Mouse (Mus musculus) thymus, postnatal 14 days (tissue): ENCODE data around the gene Aff2.

ENCODE experiments used
- DNase-seq: peaks from one replicate; pipeline ENCODE4 v3.0.0; 2021

The Aff2 gene

DNA sequence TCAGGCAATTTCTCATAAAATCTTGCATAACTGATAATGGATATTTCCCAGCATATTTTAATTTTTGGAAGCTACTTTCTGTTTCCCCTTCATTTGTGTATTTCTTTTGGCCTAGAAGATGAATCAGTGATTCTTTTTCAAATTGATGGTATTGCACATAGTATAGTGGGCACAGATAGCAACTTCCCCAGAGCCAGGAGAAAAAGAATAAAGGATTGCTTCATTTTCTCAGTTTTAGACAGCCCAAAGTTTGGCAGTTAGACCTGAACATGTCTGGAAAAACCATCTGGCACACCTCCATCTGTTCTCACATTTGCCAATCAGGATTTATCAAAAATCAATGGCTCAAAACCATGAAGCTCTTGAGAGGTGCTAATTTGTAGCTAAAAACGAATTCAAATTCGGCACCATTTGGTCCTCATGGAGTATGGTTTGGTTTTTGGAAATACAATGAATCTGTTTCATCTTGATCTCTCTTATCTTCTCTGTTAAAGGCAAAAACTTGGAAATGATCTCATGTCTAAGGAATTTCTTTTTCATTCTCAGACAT, 441.9 kb downstream of the Aff2 start:
- no peak for DNase-seq

DNA sequence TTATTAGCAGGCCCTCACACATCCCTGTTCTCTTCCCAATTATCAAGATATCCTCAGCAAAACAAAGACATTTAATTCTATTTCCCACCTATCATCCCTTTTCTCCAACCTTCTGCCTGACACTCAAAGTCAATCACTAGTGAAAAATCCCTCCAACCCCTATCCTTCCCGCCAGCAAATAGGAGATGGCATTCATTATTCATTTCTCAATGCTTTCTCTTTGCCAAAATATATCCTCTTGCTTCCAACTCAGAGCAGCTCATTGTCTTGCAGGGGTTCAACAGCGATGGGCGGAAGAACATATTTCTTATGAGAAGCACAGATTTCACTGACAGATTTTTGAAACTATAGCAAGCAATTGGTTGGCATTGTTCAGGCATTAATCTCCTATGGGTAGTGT, 442.4 kb downstream of the Aff2 start:
- DNase-seq = no peak

GRCm38 (mm10) chrX:69811798-69812197, 451.7 kb downstream of the Aff2 start:
- DNase-seq = no peak

DNA sequence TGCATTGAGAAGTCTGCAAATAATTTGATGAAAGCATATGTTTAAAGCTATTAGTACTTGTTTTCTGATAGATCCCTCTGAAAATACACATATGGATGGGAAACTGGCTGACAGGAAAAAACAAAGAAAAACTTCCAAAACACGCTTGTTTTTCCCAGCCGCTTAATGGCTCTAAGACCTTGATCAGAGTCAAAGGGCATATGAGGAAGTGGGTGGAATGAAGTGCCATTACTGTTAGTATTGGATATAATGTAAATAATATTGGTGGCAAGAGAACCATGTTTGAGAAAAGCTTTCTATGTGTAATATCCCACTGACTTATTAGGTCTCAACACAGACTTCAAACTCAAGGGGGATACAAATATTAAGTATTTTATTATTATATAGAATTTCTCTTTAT, 455.0 kb downstream of the Aff2 start:
- DNase-seq = no peak

- no peak for DNase-seq
Observed at GRCm38 (mm10) chrX:69817679-69818078, 457.6 kb downstream of the Aff2 start.

- DNase-seq = no peak
Observed at GRCm38 (mm10) chrX:69818188-69818587, 458.1 kb downstream of the Aff2 start.

DNA sequence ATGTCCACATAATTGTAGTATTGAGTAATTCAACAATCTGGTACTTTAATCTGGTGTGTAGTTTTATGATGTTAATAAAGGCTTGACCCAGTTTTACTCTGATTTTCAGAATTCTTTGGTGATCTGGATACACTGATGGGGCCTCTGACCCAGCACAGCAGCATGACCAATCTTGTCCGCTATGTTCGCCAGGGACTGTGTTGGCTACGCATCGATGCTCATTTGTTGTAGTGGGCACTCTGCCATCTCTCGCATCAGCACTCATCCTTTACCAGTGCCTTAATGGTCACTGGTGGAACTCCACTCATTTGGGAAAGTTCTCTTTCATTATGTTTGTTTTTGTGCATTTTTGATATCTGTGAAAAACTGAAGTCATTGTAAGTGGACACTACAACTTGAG, 507.5 kb downstream of the Aff2 start:
- no peak for DNase-seq

DNA sequence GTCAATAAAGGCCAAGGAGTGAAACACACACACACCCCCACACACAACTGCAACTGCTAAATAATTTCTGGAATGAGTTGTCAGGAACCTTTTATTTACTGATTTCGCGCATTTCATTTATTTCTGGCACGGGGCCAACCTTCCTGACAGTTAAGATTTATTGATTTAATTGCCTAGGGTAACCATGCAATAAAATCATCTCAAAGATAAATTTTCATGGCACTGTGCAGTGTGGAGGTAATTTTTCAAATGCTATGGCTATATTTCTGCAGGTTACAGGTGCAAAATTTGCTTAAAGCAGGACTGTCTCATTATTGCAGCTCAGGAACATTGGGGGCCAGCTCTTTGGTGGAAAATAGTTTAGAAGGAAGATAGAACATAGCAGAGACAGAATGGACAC, 531.6 kb downstream of the Aff2 start:
- no peak for DNase-seq
